In genomic region chr10:76636026-76636425, GRCm38 (mm10) we compare ENCODE assay signal across 10 mouse cellular contexts. TPM values are rescaled to one million over a fixed set of nuclear protein-coding genes. Genes with fewer than 3 reads are reported as not detected.
DNase-seq lines count a peak whose midpoint lies in the region; ATAC-seq and TF ChIP-seq lines count a peak whose summit lies in the region.
"Had no signal": no experiment of that assay in that cellular context is flagged by ENCODE, and none has a peak within 500 bp of the region (broad histone marks: within the 10 kb centered on the region; RNA-seq: fewer than 3 reads in every experiment).

No protein-coding gene starts in this region.

- no peaks in the 10 kb centered on the region for H3K36me3 ChIP-seq in kidney, embryonic 14.5 days (ENCODE audit: control insufficient read depth, insufficient read depth, low read length)
- H3K36me3 ChIP-seq in heart, embryonic 13.5 days, result no peaks in the 10 kb centered on the region
- no peaks in the 10 kb centered on the region for H3K36me3 ChIP-seq in small intestine, adult 2 months (ENCODE audit: control insufficient read depth, insufficient read depth, low read length)
- no peaks in the 10 kb centered on the region for H3K36me3 ChIP-seq in hindbrain, embryonic 13.5 days
- H3K36me3 ChIP-seq: midbrain, embryonic 15.5 days had no signal

- DNase-seq in kidney, adult 11 months, result peak; percentile 17
- peak; percentile 69 for DNase-seq in kidney, postnatal 10 days
- DNase-seq in cerebellum, postnatal 10 days, result no peak

- no peak for TF ChIP-seq POLR2A in small intestine, adult 2 months (IDR thresholded peaks at IDR 0.05; ENCODE audit: low read depth, low read length)

- 67% methylated on average over 3 of the region's 3 CpGs for WGBS in kidney, embryonic 14.5 days
- 54% methylated on average over 3 of the region's 3 CpGs for WGBS in heart, embryonic 13.5 days
- WGBS in small intestine, adult 2 months, result 57% methylated on average over 3 of the region's 3 CpGs
- WGBS in hindbrain, embryonic 13.5 days, result 81% methylated on average over 3 of the region's 3 CpGs

- no peaks in the 10 kb centered on the region for H3K4me1 ChIP-seq in kidney, embryonic 14.5 days (ENCODE audit: control insufficient read depth, insufficient read depth, low read length)
- H3K4me1 ChIP-seq in heart, embryonic 13.5 days, result peaks cover 21% of the 10 kb centered on the region
- no peaks in the 10 kb centered on the region for H3K4me1 ChIP-seq in small intestine, adult 2 months (ENCODE audit: control insufficient read depth, insufficient read depth, insufficient read length, low read length)
- no peaks in the 10 kb centered on the region for H3K4me1 ChIP-seq in hindbrain, embryonic 13.5 days (replicated peaks)
- H3K4me1 ChIP-seq: midbrain, embryonic 15.5 days had no signal

- H3K27ac ChIP-seq in kidney, embryonic 14.5 days (ENCODE audit: low read depth, low read length), result no peak overlapping the region
- peak overlapping the region; percentile 26; the same call in 1 of the 2 replicates for H3K27ac ChIP-seq in heart, embryonic 13.5 days (replicated peaks)
- H3K27ac ChIP-seq in small intestine, adult 2 months (ENCODE audit: insufficient read depth, low read depth, low read length), result peak overlapping the region; percentile 54
- H3K27ac ChIP-seq in hindbrain, embryonic 13.5 days, result no peak overlapping the region
- H3K27ac ChIP-seq: midbrain, embryonic 15.5 days had no signal

- no peaks in the 10 kb centered on the region for H3K9me3 ChIP-seq in kidney, embryonic 14.5 days (ENCODE audit: control insufficient read depth, low read length)
- no peaks in the 10 kb centered on the region for H3K9me3 ChIP-seq in heart, embryonic 13.5 days
- no peaks in the 10 kb centered on the region for H3K9me3 ChIP-seq in hindbrain, embryonic 13.5 days
- H3K9me3 ChIP-seq: midbrain, embryonic 15.5 days had no signal

- no peak overlapping the region for H3K9ac ChIP-seq in kidney, embryonic 14.5 days (ENCODE audit: low read depth, low read length)
- no peak overlapping the region for H3K9ac ChIP-seq in heart, embryonic 13.5 days
- no peak overlapping the region for H3K9ac ChIP-seq in hindbrain, embryonic 13.5 days
- H3K9ac ChIP-seq: midbrain, embryonic 15.5 days had no signal

- ATAC-seq in kidney, embryonic 14.5 days (ENCODE audit: low FRiP score, low TSS enrichment), result no peak
- no peak for ATAC-seq in heart, embryonic 13.5 days (ENCODE audit: extremely low read depth, insufficient number of reproducible peaks, low FRiP score, low TSS enrichment)
- ATAC-seq in erythroblast, adult 5-6 weeks (replicated peaks; ENCODE audit: low FRiP score, poor library complexity, severe bottlenecking), result no peak
- no peak for ATAC-seq in hindbrain, embryonic 13.5 days (ENCODE audit: low FRiP score)
- ATAC-seq: midbrain, embryonic 15.5 days had no signal

- no peak overlapping the region for H3K4me3 ChIP-seq in kidney, embryonic 14.5 days (ENCODE audit: low read length)
- H3K4me3 ChIP-seq in heart, embryonic 13.5 days, result no peak overlapping the region
- H3K4me3 ChIP-seq in small intestine, adult 2 months (ENCODE audit: low read depth, low read length), result no peak overlapping the region
- H3K4me3 ChIP-seq in hindbrain, embryonic 13.5 days, result no peak overlapping the region
- H3K4me3 ChIP-seq: erythroblast, embryonic 14.5 days; midbrain, embryonic 15.5 days had no signal

- TF ChIP-seq CTCF in small intestine, adult 2 months (IDR thresholded peaks at IDR 0.05; ENCODE audit: extremely low read depth, insufficient read length, insufficient replicate concordance, low read depth, low read length), result no peak

- no peak overlapping the region for H3K4me2 ChIP-seq in kidney, embryonic 14.5 days (replicated peaks; ENCODE audit: low read depth, low read length)
- H3K4me2 ChIP-seq in heart, embryonic 13.5 days, result no peak overlapping the region
- no peak overlapping the region for H3K4me2 ChIP-seq in hindbrain, embryonic 13.5 days
- H3K4me2 ChIP-seq: midbrain, embryonic 15.5 days had no signal

- H3K27me3 ChIP-seq in kidney, embryonic 14.5 days (ENCODE audit: control insufficient read depth, insufficient read depth, low read length), result no peaks in the 10 kb centered on the region
- no peaks in the 10 kb centered on the region for H3K27me3 ChIP-seq in heart, embryonic 13.5 days (replicated peaks)
- no peaks in the 10 kb centered on the region for H3K27me3 ChIP-seq in small intestine, adult 2 months (ENCODE audit: control insufficient read depth, insufficient read depth, low read length)
- H3K27me3 ChIP-seq in hindbrain, embryonic 13.5 days, result no peaks in the 10 kb centered on the region
- H3K27me3 ChIP-seq: midbrain, embryonic 15.5 days had no signal

RNA-seq across cellular contexts. Expression of gene Col6a2, which starts 12.6 kb away (rescaled TPM):
- polyA plus RNA-seq in kidney, embryonic 14.5 days (2014; fragmentation: Nextera tagmentation; extraction: Ambion mirVana), result 19.8 and 22.0 TPM in 2 replicates
- 47.1 and 51.6 TPM in 2 replicates for polyA plus RNA-seq in heart, embryonic 13.5 days (2015; fragmentation: Nextera tagmentation; extraction: Ambion mirVana)
- 59.3 and 120 TPM in 2 replicates for polyA plus RNA-seq in small intestine, adult 2 months (2012; rRNA removed)
- 0.84 TPM in 1 of 2 replicates, not detected in the other for total RNA-seq in erythroblast, adult 5-6 weeks (2015; ENCODE audit: low replicate concordance)
- total RNA-seq in erythroblast, adult 5-6 weeks (2017; ENCODE audit: low replicate concordance), result 0.14 TPM in 1 of 2 replicates, not detected in the other
- polyA plus RNA-seq in hindbrain, embryonic 13.5 days (2015; fragmentation: Nextera tagmentation; extraction: Ambion mirVana), result 23.5 and 27.6 TPM in 2 replicates
- polyA plus RNA-seq: erythroblast, embryonic 14.5 days had no signal

Comparison
In these comparisons a context has a peak if more than half of its experiments do, and no peak if none do; other contexts are left out.
1. DNase-seq: peak in kidney, adult 11 months (single experiment) and kidney, postnatal 10 days (single experiment); none in cerebellum, postnatal 10 days (0 of 2).
2. H3K27ac ChIP-seq: peak in heart, embryonic 13.5 days (single experiment) and small intestine, adult 2 months (single experiment); none in kidney, embryonic 14.5 days (single experiment) and hindbrain, embryonic 13.5 days (single experiment).